Mouse (Mus musculus) liver, embryonic 14.5 days (tissue): ENCODE results near the gene Pcsk1. TPM values are rescaled to one million over a fixed set of nuclear protein-coding genes. Genes with fewer than 3 reads are reported as not detected.

Experiments
- ATAC-seq: fragments of 200-750 bp; cut with Nextera tagmentation; 2 replicates; pipeline ENCODE4 v1.8.0; 2017; ENCODE audit warnings: moderate number of reproducible peaks, mild to moderate bottlenecking, moderate library complexity; ENCODE audit not compliant: insufficient read depth
- DNase-seq, 3 experiments: peaks; one replicate each; pipeline ENCODE4 v3.0.0-alpha.2; 2012 to 2013; ENCODE audit warnings: low read depth in 3 of 3, low spot score in 3 of 3
- H3K27ac ChIP-seq: fragments of 300-500 bp; sonication (generic); 2 replicates; pipeline ENCODE4 v1.5.1; 2014; ENCODE audit warnings: moderate library complexity, mild to moderate bottlenecking, control low read depth, inconsistent platforms
- H3K27me3 ChIP-seq: fragments of 300-500 bp; sonication (generic); 2 replicates; pipeline ENCODE4 v1.6.1; 2014; ENCODE audit warnings: mild to moderate bottlenecking, low read length, moderate library complexity; ENCODE audit not compliant: control insufficient read depth, insufficient read depth
- H3K36me3 ChIP-seq: fragments of 300-500 bp; sonication (generic); replicated peaks from 2 replicates; pipeline ENCODE4 v1.6.1; 2014; ENCODE audit warnings: low read depth; ENCODE audit not compliant: control insufficient read depth, insufficient read depth
- H3K4me1 ChIP-seq, 2 experiments: fragments of 200-500 bp in 1 of 2; fragments of 300-500 bp in 1 of 2; sonication (generic) in 1 of 2; replicated peaks; 2 replicates each; pipeline ENCODE4 v1.6.1; 2012 to 2014; ENCODE audit warnings: antibody characterized with exemption in 1 of 2, inconsistent platforms in 1 of 2, low read length in 1 of 2; ENCODE audit not compliant: control insufficient read depth in 2 of 2, insufficient read depth in 2 of 2
- H3K4me2 ChIP-seq: fragments of 300-500 bp; sonication (generic); 2 replicates; pipeline ENCODE4 v1.6.1; 2014; ENCODE audit warnings: low read depth, mild to moderate bottlenecking, control low read depth, moderate library complexity
- H3K4me3 ChIP-seq, 2 experiments: fragments of 200-500 bp in 1 of 2; fragments of 300-500 bp in 1 of 2; sonication (generic) in 1 of 2; 2 replicates each; pipeline ENCODE4 v1.5.1; 2012 to 2014; ENCODE audit warnings: low read depth in 2 of 2, low read length in 2 of 2, mild to moderate bottlenecking in 2 of 2, control low read depth in 1 of 2, inconsistent platforms in 1 of 2, moderate library complexity in 1 of 2; ENCODE audit not compliant: insufficient read depth in 1 of 2
- H3K9ac ChIP-seq: fragments of 300-500 bp; sonication (generic); replicated peaks from 2 replicates; pipeline ENCODE4 v1.6.1; 2014; ENCODE audit warnings: mild to moderate bottlenecking, control low read depth, moderate library complexity
- H3K9me3 ChIP-seq: fragments of 300-500 bp; sonication (generic); 2 replicates; pipeline ENCODE4 v1.6.1; 2016; ENCODE audit warnings: low read length, mixed read lengths; ENCODE audit not compliant: control insufficient read depth
- CTCF ChIP-seq: IDR thresholded peaks from 2 replicates; pipeline ENCODE4 v1.5.1; 2016; ENCODE audit warnings: antibody characterized with exemption, low read depth, control low read depth
- EP300 ChIP-seq: IDR thresholded peaks from 2 replicates; pipeline ENCODE4 v1.6.1; 2016; ENCODE audit warnings: antibody characterized with exemption, low read depth
- WGBS: fragments of 180-500 bp; shearing (Covaris S2); extraction: QIAGEN DNeasy Blood & Tissue Kit; methylation state at CpG from one replicate; pipeline ENCODE4 v1.1.7; 2014; ENCODE audit not compliant: insufficient replicate concordance; 5-methylcytosine and 5-hydroxymethylcytosine counted together
- polyA plus RNA-seq, 2 experiments: library from polyadenylated mRNA; depleted of rRNA in 1 of 2; stranded (reverse) in 1 of 2; unstranded in 1 of 2; fragments of >200 nt; fragmentation: Nextera tagmentation in 1 of 2; extraction: Ambion mirVana in 1 of 2; gene quantifications; 2 replicates each; pipeline versions ENCODE4 v1.2.1 to v1.2.3; 2012 to 2014

The Pcsk1 gene
- polyA plus RNA-seq, 2 experiments = not detected

GRCm38 (mm10) chr13:75160661-75161060 lies 71.0 kb downstream of the Pcsk1 start:
- DNase-seq (no peak), ATAC-seq (no peak)
- no peak for TF ChIP-seq EP300
- TF ChIP-seq CTCF = no peak
- H3K9me3 ChIP-seq = no peaks in the 10 kb centered on the region
- H3K27ac ChIP-seq = no peak overlapping the region
- H3K4me1 ChIP-seq = no peaks in the 10 kb centered on the region
- no peaks in the 10 kb centered on the region for H3K27me3 ChIP-seq
- no peak overlapping the region for H3K4me2 ChIP-seq
- H3K4me3 ChIP-seq = no peak overlapping the region
- no peak overlapping the region for H3K9ac ChIP-seq
- WGBS = 30% methylated on average over 1 of the region's 1 CpGs
- H3K36me3 ChIP-seq = no peaks in the 10 kb centered on the region

GRCm38 (mm10) chr13:75163408-75163807 lies 73.8 kb downstream of the Pcsk1 start:
- H3K36me3 ChIP-seq = no peaks in the 10 kb centered on the region
- H3K4me2 ChIP-seq = no peak overlapping the region
- 34% methylated on average over 1 of the region's 1 CpGs for WGBS
- ATAC-seq (no peak), DNase-seq (no peak)
- H3K9ac ChIP-seq = no peak overlapping the region
- no peaks in the 10 kb centered on the region for H3K9me3 ChIP-seq
- H3K4me1 ChIP-seq = no peaks in the 10 kb centered on the region
- no peak for TF ChIP-seq EP300
- TF ChIP-seq CTCF = no peak
- H3K27ac ChIP-seq = no peak overlapping the region
- H3K27me3 ChIP-seq = no peaks in the 10 kb centered on the region
- no peak overlapping the region for H3K4me3 ChIP-seq
